Mouse (Mus musculus) testis, adult 2 months (tissue): Measurements from ENCODE around the gene Cbx4.

Experiments used
- CTCF ChIP-seq: fragments of 200-500 bp; IDR thresholded peaks from 2 replicates; pipeline ENCODE4 v1.5.1; 2012; ENCODE audit warnings: low read depth, mild to moderate bottlenecking, inconsistent platforms, low read length, moderate library complexity; ENCODE audit not compliant: control insufficient read depth, insufficient read depth, insufficient replicate concordance
- POLR2A ChIP-seq: fragments of 200-500 bp; IDR thresholded peaks from 2 replicates; pipeline ENCODE4 v1.6.1; 2012; ENCODE audit warnings: low read depth, mild to moderate bottlenecking, inconsistent platforms, low read length, moderate library complexity; ENCODE audit not compliant: control insufficient read depth

- no peak for TF ChIP-seq CTCF
- TF ChIP-seq POLR2A: no peak
Measured at GRCm38 (mm10) chr11:119050361-119050760, 35.7 kb downstream of the Cbx4 start.
